Mouse (Mus musculus) thymus, adult 2 months (tissue): Measurements from ENCODE around the gene Orm2. TPM values are rescaled to one million over a fixed set of nuclear protein-coding genes. Genes with fewer than 3 reads are reported as not detected.
A peak's percentile ranks its signal among the peaks of the same experiment; 100 is the strongest.

Experiments
- DNase-seq: peaks from one replicate; pipeline ENCODE4 v3.0.0; 2021
- H3K27ac ChIP-seq: fragments of 200-500 bp; 2 replicates; pipeline ENCODE4 v1.5.1; 2012; ENCODE audit warnings: low read length, control low read depth; ENCODE audit not compliant: control insufficient read depth, insufficient read depth
- H3K27me3 ChIP-seq: fragments of 200-500 bp; 2 replicates; pipeline ENCODE4 v1.6.1; 2012; ENCODE audit warnings: mild to moderate bottlenecking, low read length, moderate library complexity, mixed read lengths; ENCODE audit not compliant: control insufficient read depth, insufficient read depth
- H3K36me3 ChIP-seq: fragments of 200-500 bp; 2 replicates; pipeline ENCODE4 v1.6.1; 2012; ENCODE audit warnings: mild to moderate bottlenecking, low read length, moderate library complexity; ENCODE audit not compliant: control insufficient read depth, insufficient read depth
- H3K4me1 ChIP-seq: fragments of 200-500 bp; replicated peaks from 2 replicates; pipeline ENCODE4 v1.6.1; 2012; ENCODE audit warnings: low read length; ENCODE audit not compliant: control insufficient read depth, insufficient read depth
- H3K4me3 ChIP-seq: fragments of 200-500 bp; 2 replicates; pipeline ENCODE4 v1.5.1; 2012; ENCODE audit warnings: mild to moderate bottlenecking, low read length, control low read depth, moderate library complexity; ENCODE audit not compliant: control insufficient read depth, insufficient read depth
- CTCF ChIP-seq: fragments of 200-500 bp; IDR thresholded peaks from 2 replicates; pipeline ENCODE4 v1.5.1; 2012; ENCODE audit warnings: mild to moderate bottlenecking, control low read depth, low read length, moderate library complexity, borderline replicate concordance; ENCODE audit not compliant: control insufficient read depth, poor library complexity, insufficient read depth; ENCODE audit errors: extremely low read depth
- POLR2A ChIP-seq: fragments of 200-500 bp; IDR thresholded peaks from 2 replicates; pipeline ENCODE4 v1.6.1; 2012; ENCODE audit warnings: mild to moderate bottlenecking, low read length, control low read depth, moderate library complexity; ENCODE audit not compliant: control insufficient read depth, poor library complexity, insufficient read depth; ENCODE audit errors: extremely low read depth
- WGBS: fragments of 180-500 bp; shearing (Covaris S2); methylation state at CpG from one replicate; pipeline ENCODE4 v1.1.7; 2018; 5-methylcytosine and 5-hydroxymethylcytosine counted together
- polyA plus RNA-seq: library from polyadenylated mRNA; depleted of rRNA; stranded (reverse); fragments of >200 nt; gene quantifications from 2 replicates; pipeline ENCODE4 v1.2.3, GENCODE M21; 2012; rRNA removed

Gene Orm2
- polyA plus RNA-seq, 1 experiment: 0.38 TPM

GRCm38 (mm10) chr4:63414951-63415350, 52.7 kb downstream of the Orm2 start:
- H3K36me3 ChIP-seq: no peaks in the 10 kb centered on the region
- DNase-seq: peak; percentile 38
- no peak for TF ChIP-seq CTCF
- no peak for TF ChIP-seq POLR2A
- H3K27me3 ChIP-seq: no peaks in the 10 kb centered on the region
- H3K27ac ChIP-seq: no peak overlapping the region
- no peaks in the 10 kb centered on the region for H3K4me1 ChIP-seq
- 45% methylated on average over 5 of the region's 5 CpGs for WGBS
- no peak overlapping the region for H3K4me3 ChIP-seq

Other genes starting within 250 kb of the Orm2 start
- 0.27 and 2.9 TPM in 2 replicates for gene Ambp, start 207.7 kb upstream of the Orm2 start, polyA plus RNA-seq
- gene Kif12, start 190.3 kb upstream of the Orm2 start, polyA plus RNA-seq: 0.92 and 1.00 TPM in 2 replicates
- 14.1 and 15.5 TPM in 2 replicates for gene Col27a1, start 148.4 kb upstream of the Orm2 start, polyA plus RNA-seq
- 3.5 and 5.3 TPM in 2 replicates for gene Orm1, start 17.9 kb upstream of the Orm2 start, polyA plus RNA-seq
- 0.18 and 0.28 TPM in 2 replicates for gene Orm3, start 6.3 kb upstream of the Orm2 start, polyA plus RNA-seq
- gene Akna, start 40.9 kb downstream of the Orm2 start, polyA plus RNA-seq: 76.6 and 92.4 TPM in 2 replicates
- 132 and 204 TPM in 2 replicates for gene Whrn, start 133.5 kb downstream of the Orm2 start, polyA plus RNA-seq
- 39.4 and 41.5 TPM in 2 replicates for gene Atp6v1g1, start 182.3 kb downstream of the Orm2 start, polyA plus RNA-seq
- gene Tmem268, start 196.3 kb downstream of the Orm2 start, polyA plus RNA-seq: 15.7 and 20.9 TPM in 2 replicates
- gene Gm11213, start 242.8 kb downstream of the Orm2 start, polyA plus RNA-seq: not detected in 2 replicates